Mouse (Mus musculus): ENCODE measurements around the gene Vmn2r4.
"Not testable (repeated sequence)": the region's sequence is repeated elsewhere in the genome, so short reads cannot be mapped to it uniquely, and the experiment has no call there.

Gene Vmn2r4

DNA sequence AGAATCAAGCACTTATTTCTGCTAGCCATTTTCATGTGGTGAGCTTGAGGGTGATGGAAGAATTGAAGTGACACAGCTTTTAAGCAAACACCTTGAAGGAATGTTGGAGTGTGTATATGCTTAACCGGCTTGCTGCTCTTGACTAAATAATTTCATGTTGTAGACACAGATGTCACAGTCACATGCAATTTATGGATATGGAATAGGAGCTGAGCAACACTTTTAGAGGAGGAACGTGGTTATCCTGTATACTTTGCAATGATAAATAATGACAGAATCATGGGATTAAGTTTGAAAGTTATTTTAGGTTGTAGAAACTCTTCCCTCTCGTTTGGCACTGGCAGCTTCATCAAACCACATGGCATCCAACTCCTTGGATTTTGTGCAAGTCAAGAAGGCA is at the start of gene Vmn2r4:
Vmn2r4 (minus strand) TSS at position 101 of the 400 bp plus-strand sequence.
- CTCF ChIA-PET: not testable (repeated sequence)

DNA sequence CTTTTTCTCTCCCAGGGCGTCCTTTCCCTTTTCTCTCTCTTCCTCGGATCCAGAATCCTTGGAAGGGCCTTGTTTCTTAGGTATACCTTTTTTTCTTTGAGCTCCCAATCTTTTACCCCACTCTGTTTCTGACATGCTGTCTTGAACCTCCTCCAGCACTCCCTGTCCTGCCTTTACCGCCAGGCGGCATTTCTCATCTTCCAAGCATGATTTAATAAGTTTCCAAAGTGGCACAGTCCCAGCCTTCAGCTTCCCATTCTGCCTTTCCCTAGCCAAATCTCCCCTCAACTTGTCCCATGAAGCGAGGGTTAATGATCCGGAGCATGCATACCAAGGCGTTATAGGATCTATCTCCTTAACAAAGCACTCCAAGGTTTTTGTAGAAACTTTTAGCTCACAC is 19.1 kb upstream of the Vmn2r4 start:
- CTCF ChIA-PET: not testable (repeated sequence)

DNA sequence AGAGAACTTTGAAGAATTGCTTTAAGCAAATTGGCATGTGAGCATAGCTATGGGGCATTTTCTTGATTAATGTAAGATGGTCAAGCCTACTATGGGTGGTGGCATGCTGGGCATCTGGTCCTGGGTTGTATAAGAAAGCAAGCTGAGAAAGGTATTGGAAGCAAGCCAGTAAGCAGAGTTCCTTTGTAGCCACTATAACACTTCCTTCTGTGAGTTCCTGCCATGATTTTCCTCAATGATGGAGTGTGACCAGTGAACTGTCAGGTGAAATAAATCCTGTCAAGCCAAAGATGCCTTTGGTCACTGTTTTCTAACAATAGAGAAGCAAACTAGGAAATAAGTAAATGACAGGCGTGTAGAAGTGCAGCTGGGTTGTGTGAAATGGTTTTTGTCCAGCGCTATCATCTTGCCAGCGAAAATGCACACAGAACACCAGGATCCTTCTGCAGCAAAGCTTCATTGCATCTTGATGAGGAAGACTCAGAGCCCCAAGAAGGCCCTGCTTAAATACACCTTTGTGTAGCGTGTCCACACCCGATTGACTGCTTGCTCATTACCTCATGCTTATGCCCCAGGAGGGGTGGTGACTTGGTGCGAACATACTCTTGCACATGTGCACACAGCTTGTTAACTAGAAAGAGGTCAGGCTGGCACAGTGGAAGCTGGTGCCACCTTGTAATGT is 13.1 kb upstream of the Vmn2r4 start:
- CTCF ChIA-PET: not testable (repeated sequence)

DNA sequence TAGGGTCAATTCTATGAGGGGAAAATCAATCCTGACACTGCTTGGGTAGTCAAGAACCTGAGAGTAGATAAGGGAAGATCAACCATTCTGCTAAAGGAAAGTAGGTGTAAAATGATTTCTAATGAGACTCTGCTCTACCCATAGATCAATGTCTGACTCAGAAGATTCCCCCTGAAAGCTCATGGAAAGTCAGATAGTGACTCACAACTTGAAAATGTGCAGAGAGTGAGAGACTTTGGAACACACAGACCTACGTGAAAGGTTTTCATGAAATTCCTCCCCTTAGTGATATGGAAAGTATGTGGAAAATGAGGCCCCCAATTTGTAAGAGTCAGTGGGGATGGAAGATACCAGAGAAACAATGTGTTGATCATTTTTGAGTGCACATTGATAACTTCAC is 7.0 kb upstream of the Vmn2r4 start:
- CTCF ChIA-PET: not testable (repeated sequence)

DNA sequence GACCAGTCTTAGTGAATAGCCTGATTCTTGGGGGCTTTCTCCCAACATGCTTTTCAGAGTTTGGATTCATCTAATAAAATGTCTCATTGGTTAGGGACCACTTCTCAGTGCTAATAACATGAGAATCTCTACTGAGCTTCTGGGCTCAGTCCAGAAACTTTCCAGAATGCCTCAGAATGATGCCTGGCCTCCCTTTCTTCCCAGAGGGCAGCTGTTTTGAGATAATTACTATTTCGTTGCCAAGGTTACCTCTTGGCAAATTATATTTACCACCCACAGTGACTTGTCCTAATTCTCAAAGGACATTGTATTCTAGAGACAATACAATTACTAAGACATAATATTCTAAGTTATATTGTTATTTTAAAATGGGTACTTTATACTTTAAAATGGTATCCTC is 2.3 kb upstream of the Vmn2r4 start:
- CTCF ChIA-PET: not testable (repeated sequence)

DNA sequence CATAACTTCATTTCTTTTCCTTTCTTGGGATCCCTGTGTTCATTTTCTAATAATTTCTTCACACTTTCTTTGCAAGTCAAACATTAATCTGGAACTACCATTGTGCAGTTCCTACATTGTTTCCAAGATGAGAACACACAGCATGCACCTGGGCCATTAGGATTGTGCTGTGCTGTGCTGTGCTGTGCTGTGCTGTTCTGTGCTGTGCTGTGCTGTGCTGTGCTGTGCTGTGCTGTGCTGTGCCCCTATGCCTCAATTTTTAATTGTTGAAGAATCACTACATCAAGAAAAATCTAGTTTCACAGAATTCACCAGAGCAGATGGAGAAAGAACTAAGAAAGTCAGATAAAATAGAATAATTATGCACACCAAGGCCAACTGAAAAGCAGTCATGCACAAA is 915 bp downstream of the Vmn2r4 start:
- CTCF ChIA-PET: not testable (repeated sequence)

DNA sequence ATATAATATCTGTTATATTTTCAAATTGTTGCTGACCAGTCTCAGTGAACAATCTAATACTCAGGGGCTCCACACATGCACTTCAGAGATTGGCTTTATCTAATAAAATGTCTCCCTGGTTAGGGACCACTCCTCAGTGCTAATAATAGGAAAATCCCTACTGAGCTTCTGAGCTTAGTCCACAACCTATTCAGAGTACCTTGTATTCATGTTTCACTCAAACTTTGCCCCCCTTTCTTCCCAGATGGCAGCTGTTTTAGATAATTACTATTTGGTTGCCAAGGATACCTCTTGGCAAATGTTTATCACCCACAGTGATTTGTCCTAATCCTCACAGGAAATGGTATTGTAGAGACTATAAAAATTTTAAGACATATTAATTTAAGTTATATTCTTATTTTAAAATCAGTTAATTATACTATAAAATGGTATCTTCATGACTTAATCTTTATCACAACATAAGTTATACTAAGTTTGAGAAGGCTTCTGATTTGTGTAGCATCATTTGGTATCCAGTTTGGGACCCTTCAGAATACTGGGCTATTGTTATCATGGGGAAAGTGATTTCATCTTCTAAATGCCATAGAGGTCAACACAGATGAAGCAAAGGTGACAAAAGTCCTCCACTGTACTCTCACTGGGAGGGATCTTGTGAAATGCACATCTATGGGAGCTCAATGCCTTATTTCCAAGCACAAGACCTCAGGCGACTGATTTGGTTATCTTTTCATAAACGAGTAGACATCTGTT is 55.7 kb downstream of the Vmn2r4 start:
- CTCF ChIA-PET: no interaction called here

Data from spleen, embryonic (tissue).